Mouse (Mus musculus) T-cell, adult 2 months (primary cell): ENCODE measurements around the gene Hspa2.
A peak's percentile ranks its signal among the peaks of the same experiment; 100 is the strongest.

Experiments used
- DNase-seq: peaks from one replicate; pipeline ENCODE4 v3.0.0; 2022; ENCODE audit warnings: low spot score

Gene Hspa2

DNA sequence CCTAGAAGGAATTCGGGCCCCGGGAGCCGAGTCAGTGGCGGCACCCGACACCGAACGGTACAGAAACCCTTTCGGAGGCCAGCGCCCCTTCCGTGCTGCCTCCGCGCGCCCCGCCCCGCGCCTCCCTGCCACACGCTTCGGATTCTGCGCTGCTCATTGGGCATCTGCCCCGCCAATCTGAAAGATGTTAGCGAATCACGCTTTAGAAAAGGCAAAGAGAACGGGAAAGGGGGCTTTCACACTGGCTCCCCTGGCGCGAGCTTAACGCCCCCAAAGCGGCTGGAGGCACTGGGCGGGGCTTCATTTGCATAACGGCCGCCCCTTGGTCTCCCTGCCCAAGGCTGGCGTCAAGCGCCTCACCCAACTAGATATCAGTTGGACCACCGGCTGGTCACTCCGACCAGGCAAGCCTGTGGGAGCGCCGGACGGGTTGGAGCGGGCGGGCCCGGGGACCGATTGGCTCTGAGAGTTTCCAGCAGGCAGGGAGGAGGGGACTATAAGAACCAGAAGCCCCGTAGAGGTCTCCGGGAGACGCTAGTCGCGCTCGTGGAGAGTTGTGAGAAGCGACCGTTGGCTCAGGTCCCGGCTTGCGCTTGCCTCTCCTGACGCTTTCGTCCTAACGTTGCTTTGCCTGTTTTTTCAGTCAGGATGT is at the start of gene Hspa2:
Gene Hspa2, plus strand, starts transcription at position 291 of the 652 bp plus-strand sequence.
- peak; percentile 96 for DNase-seq

DNA sequence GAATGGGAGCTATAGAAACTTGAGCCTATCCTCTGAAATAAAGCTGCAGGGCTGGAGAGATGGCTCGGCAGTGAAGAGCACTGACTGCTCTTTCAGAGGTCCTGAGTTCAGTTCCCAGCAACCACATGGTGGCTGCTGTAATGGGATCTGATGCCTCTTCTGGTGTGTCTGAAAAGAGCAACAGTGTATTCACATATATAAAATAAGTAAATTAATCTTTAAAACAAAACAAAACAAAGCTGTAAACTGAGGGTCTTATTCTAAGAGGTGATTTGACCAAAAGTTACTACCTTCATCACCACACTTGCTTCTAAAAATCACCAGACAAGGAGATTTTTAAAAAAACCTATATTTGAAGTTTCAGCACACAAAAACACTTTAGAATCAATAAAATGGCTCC is 43.1 kb upstream of the Hspa2 start:
- no peak for DNase-seq

DNA sequence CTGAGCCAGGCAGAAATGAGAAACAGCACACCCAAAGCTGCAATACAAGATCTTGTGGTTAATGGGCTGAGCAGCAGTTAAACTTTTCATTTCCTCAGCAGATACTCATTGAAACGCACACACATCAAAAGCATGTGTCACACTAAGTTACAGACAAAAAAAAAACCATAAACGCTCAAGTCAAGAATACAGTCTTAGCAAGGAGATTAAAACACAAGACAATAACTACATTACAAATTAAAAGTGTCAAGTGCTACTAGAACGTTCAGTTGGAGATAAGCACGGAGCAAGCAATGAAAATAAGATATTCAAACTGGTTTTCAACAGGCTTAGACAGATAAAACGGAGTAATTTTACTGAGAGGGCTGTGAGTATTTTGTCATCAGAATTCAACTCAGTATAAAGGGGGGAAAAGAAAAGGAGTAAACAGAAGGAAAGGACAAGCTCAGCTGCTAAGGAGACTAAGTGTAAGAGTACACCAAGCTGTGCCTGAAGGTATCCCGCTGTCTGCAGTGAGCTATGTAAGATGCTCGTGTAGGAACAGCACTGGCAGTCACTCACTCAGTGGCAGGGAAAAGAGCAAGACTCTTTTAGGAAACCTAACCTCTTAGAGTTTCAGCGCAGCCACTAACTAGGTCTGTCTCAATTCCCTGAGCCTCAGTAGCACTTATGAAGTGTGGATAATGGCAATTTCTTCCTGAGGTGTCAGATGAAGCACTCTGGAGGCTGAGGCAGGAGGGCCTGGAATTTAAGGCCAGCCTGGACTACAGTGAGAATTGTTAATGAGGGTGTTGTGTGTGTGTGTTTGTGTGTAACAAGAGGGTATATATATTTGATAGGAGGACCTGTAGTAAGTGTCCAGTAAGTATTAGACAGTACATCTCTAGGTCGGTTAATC is 42.3 kb upstream of the Hspa2 start:
- DNase-seq, result peak; percentile 58

DNA sequence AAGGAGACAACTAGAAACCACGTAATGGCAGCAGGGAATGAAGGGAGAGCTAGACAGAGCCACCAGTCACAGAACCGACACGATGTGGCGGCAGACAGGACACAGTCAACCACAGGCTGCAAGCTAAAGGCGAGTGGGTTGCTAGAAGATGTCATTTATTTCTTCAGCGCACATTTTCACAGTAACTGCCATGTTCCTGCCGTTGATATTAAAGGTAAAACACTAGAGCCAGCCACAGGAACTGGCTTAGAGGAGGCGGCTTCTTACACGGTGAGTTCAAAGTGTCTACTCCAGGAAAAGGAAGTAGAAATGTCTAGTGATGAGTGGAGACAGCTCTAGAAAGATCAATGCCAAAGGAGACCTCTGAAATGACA is 41.7 kb upstream of the Hspa2 start:
- peak; percentile 75 for DNase-seq

DNA sequence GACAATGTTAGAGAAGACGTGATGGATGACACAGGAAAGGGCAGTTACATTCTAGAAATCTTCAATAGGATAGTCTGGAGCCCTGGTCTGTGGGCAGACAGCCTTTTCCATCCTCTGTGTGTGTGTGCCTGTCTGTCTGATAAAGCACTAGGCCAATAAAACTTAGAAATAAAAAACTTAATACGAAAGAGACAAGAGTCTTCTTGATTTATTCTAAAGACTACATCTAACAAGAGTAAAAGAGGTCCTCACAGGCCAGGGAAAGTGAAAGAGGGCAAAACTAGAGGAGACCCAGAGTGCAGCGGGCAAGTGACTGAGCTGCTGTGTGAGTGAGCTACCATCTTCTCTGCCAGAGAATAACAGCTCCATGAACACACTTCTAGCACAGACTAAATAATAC is 37.7 kb upstream of the Hspa2 start:
- DNase-seq, result no peak

DNA sequence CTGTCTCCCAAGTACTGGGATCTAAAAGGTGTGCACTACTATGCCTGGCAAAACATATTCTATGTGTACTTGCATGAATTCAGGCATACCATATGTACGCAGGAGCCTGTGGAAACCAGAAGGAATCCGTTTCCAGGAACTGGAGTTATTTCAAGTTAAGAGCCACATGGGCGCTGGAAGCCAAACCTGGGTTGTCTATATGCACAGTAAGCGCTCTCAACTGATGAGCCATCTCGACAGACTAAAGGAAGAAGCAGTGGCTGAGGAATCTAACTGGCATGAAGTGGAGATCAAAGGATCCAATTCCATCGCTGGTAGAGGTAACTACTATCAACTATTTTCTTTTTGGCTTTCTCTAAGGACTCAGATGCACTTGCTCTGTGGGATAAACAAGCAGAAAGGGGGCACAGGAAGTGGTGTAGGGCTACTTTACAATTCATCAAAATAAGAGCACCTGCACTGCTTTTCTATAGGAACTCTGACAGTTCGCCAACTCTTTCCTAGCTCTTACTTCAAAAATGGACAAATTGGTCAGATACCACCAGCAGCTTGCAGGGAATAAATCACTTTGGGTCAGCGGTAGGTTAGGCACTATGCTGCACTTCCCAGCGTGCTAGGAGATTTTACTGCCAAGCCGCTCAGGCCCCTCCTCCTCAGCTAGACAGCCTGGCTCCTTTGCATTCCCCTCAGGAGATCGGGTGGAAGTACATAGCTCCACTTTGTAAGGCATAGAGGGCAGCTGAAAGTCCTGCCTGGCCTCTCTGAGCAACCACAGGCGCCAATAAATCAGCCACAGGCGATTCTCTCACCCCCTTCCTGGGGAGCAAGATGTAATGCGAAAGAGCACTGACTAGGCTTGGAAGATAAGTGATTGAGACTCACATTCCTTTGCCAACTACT is 36.6 kb upstream of the Hspa2 start:
- DNase-seq, result peak; percentile 65

DNA sequence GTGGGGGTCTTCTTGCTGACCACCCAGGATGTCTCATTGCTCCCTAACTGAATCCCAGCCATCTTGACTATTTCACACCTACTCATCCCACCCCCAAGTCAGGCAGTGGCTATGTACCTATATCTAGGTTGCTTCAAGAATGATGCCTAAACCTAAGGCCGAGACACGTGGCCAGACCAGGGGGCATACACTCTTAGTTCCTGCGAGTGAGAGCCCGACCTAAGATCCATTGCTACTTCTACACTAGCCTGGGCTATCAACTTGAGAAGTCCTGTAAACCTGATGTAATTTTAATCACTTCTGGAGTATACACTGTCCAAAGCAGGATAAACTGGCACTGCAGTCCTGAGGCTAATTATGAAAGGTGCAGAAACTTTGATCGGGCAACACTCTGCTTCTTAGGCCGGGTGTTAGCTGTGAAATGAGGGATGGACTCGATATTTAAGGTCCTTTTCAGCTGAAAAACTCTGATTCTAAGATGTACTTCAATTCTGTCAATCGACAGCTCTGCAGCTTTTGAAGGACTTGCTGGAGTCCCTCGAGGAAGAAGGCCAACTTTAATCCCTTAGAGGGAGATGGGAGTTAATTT is 35.7 kb upstream of the Hspa2 start:
- no peak for DNase-seq

DNA sequence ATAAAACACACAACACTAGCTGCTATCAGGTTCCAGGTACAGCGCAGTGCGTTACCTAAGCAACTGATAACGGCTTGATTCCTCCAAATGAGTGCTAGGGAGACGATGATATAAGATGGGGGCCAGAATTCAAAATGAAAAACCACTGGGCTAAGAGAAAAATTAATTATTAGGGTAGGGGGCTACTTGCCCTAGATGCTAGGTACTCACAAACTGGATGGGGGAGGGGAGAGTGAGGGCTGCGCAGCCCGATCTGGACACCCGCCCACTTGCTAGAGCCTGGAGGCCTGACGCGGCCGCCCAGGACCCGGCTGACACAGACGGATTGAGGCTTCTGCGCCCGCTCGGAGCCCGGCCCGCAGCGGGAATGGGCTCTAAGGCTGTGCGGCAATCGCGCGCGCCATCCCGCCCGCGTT is 35.2 kb upstream of the Hspa2 start:
- no peak for DNase-seq

DNA sequence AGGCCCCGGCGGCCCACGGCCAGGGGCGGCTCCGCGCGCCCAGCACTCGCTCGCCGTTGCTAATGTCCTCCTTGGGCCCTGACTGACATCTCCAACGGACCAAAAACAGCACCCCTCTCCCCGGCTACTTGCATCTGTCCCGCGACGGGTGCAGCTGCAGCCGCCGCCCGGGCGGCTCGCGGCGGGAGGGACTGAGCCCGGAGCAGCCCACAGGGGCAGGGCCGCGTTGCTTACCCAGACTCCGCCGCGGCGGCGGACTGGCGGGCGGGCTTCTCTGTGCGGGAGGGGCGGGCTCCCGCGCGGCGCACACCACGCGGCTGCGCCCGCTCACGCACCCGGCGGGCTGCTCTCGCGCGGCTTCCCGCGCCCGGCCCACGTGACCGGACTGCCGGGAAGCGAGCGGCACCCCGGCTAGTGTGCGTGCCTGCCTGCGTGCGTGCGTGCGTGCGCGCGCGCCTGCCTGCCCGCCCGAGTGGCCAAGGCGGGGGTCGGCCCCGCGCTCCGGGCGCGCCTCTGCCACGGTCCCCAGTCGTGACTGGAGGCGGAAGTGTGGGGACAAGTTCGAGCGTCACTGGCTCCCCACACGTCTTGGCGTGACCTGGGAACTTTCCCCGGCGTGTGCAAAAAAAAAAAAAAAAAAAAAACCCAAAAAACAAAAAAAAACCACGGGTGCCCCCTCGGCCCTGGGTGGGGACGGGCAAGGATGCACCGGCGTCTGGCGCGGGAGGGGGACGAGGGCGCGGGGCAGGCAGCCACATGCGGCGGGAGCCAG is 34.6 kb upstream of the Hspa2 start, which contains the start of gene Zbtb25:
Gene Zbtb25, minus strand, starts transcription at position 397 of the 772 bp plus-strand sequence.
- peak; percentile 93 for DNase-seq

DNA sequence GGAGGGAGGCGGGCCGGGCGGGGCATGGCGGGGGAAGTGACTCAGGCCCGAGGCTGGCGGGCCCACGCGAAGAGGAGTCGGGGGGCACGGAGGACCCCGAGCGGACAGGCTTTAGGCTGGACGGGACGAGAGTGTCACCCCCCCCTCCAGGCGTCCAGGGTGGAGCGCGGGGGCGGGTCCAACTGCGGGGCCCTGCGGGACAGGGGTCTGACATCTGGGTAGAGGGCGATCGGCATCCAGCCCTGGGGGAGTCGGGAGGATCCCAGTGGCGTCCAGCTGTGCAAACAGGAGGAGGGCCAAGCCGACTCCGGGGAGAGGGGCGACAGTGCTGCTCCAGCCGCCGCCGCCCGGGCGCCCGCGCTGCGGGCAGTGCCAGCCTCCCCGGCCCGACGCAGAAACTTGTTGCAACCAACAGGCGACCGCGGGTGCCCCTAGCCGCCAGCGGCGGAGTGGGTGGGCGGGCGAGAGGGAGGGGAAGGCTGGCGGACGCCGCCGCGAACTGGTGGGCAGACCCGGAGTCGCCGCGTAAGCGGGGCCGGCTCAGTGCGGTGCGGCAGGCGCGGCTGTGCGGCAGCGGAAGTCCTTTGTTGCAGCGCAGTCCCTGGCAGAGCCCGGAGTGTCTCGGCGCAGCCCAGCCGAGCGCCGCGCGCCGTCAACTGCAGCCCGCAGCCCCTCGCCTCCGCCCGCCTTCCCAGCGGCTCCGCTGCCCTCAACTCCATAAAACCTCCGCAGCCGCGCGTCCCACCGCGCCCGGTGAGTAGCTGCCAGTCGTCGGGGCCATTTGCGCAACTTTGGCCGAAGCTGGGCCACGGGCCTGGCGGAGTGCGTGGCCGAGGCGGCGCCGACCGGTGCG is 33.8 kb upstream of the Hspa2 start, which contains the start of gene Zbtb1:
Gene Zbtb1, plus strand, starts transcription at position 289 of the 853 bp plus-strand sequence.
- peak; percentile 86 for DNase-seq

DNA sequence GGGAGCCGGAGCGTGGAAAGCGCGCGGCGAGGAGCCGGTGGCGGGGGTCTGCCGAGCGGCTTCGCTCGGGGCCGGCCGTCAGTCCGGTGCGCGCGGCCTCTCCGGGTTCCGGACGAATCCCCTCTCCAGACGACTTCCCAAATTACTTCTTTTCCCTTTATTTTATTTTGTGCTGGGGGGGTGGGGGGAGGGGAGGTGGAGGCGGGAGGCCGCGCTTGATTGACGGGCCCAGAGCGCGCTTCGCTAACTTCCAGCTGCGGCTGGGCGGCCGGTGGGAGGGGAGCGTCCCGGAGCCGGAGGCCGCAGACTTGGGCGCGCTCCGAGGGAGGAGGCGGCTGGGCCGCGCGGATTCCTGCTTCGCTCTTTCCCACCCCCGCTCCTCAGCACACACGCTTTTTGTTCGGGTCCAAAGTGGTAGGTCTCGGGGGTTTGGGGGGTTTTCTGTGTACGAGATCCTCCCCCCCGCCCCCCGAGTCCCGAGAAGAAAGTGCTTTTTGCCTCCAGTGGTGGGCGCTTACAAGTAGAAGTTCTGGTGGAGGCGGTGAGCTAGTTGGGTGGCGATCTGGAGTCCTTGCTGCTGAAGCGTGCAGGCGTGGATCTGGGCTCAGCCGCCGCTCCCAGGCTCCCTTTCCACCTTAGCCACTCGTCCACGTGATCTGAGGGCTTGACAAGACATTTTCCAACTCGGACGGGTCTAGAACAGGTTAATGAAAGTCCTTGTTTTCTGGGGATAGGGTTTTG is 33.0 kb upstream of the Hspa2 start:
- DNase-seq, result peak; percentile 71

DNA sequence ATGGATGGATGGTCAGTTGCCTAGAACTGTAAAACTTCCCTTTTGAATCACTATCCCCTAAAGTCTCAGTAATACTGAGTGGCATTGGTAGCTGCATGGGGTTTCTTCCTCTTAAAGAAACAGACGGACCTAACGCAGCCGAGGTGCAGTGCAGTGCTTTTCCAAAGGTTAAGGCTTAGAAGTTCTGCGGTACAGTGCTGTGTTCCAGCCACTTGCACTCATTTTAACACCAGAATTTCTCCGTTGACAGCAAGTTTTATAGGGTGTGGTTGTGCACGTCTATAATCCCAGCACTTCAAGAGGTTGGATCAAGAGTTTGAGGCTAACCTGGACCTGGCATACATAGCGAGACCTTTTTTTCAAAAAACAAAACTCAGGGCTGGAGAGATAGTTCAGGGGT is 31.9 kb upstream of the Hspa2 start:
- DNase-seq, result no peak

DNA sequence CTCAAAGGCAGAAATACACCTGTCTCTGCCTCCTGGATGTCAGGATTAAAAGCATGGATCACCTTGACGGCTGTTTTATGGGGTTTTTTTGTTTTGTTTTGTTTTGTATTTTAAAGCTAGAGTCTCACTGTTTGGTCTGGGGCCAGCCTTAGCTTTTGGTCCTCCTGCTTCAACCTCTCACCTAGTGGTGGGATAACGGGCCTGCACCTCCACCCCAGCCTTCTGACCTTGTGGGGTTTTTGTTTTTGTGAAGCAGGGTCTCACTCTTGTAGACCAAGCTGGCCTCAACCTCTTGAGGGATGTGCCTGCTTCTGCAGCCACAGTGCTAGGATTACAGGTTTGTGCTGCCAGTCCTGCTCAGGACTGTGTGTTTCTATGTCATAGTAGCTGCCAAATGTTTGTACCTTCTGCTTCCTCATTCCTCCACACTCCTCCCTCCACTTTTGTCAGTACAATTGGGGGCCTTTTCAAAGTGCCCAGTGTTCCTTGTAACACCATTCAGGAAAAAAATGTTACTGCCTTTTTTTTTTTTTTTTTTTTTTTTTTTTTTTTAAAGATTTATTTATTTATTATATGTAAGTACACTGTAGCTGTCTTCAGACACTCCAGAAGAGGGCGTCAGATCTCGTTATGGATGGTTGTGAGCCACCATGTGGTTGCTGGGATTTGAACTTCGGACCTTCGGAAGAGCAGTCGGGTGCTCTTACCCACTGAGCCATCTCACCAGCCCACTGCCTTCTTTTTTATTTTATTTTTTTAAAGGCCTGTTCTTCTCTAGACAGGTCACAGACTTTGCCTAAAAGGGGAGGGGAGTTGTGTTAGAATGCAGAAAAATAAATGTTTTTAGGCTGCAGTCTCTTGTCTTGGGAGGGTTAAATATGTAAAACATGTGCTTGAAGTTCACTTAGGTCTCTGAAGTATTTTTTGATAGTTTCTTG is 30.8 kb upstream of the Hspa2 start:
- peak; percentile 58 for DNase-seq

DNA sequence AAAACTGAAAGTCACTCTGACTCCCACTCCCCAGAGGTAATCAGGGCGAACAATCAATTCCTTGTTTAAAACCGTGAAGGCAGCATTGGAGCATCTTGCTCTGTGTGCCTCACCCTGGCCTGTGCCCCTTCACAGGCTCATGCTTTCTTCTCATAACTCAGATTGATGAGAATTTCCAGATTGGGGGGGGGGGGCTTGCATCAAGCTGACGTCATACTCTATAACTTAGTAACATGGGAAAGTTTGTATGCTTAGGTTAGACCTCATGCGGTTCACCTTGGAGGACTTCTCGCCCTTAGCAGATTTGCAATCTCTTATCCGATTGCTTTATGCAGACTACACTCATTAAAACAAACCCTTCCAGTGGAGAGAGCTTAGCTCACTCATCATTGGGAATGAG is 30.0 kb upstream of the Hspa2 start:
- no peak for DNase-seq

DNA sequence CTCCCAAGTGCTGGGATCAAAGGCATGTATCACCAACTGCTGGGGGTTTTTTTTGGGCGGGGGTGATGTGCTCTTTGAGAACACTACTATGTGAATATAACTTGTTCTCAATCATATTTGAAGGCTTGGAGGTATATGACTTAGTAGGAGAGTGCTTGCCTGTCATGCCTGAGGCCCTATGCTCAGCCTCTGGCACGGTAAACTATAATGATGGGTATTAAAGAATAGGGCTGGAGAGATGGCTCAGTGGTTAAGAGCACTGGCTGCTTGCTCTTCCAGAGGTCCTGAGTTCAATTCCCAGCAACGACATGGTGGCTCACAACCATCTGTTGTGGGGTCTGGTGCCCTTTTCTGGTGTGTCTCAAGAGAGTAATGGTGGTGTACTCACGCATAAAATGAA is 29.1 kb upstream of the Hspa2 start:
- no peak for DNase-seq

DNA sequence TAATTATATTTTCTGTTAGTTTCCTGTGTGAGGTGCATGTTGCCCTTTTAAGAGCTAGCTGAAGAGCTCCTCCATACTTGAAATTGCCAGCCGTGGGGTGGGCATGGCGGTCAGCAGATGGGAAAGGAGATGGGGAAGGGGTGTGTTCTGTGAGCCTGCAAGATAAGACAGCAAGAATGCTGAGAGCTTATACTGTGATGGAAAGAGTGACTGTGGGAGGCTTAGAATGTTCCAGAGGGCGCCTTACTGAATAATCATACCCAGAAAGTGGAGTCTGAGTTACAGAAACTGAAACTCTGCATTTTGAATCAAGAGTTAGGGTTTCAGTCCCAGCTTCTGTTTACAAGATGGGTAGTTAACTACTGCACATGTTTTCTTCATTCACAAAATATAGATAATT is 28.5 kb upstream of the Hspa2 start:
- no peak for DNase-seq

DNA sequence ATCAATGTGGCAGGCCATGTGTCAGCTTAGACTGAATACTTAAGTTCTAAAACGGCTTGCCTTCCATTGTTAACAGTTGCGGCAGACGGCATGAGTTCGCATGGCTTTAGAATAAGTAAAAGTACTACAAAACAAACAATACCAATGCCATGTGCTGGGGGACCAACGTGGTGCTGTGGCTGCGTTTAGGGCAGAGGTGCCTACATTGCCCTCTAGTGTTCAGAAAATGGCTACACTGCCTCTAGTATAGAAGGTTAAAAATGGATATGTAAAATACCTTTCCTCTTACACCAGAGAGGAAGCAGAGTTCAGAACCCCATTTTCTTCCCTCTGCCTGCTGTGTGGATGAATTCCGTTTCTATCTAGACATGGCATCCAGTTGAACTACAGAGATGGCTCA is 27.3 kb upstream of the Hspa2 start:
- DNase-seq, result peak; percentile 76

DNA sequence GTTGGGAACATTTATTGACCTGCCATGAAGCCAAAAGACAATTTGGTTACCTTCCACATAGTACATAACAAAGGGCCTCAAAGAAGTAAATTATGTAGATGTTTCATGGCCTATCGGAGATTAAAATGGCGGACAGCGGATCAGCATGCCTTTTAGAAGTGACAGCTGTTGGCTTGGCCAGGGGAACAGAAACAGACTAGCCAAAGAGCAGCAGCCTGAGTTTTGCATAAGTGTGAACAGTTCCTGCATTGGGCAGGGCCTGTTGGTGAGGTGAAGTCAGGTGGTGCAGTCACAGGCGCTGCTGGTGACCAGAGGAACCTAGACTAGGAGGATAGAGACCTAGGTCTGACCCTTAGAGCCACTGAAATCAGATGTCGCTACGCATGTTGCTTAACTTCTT is 26.9 kb upstream of the Hspa2 start:
- DNase-seq, result no peak
